In genomic region chr13:62877247-62877646, GRCm38 (mm10) we compare ENCODE assay signal across 17 mouse cellular contexts. TPM values are rescaled to one million over a fixed set of nuclear protein-coding genes. Genes with fewer than 3 reads are reported as not detected.
DNase-seq lines count a peak whose midpoint lies in the region; ATAC-seq and TF ChIP-seq lines count a peak whose summit lies in the region.
"Had no signal": no experiment of that assay in that cellular context is flagged by ENCODE, and none has a peak within 500 bp of the region (broad histone marks: within the 10 kb centered on the region; RNA-seq: fewer than 3 reads in every experiment).

No protein-coding gene starts in this region.

- H3K36me3 ChIP-seq in heart, embryonic 12.5 days, result no peaks in the 10 kb centered on the region
- no peaks in the 10 kb centered on the region for H3K36me3 ChIP-seq in intestine, embryonic 16.5 days (ENCODE audit: control insufficient read depth, insufficient read depth, low read length)
- no peaks in the 10 kb centered on the region for H3K36me3 ChIP-seq in lung, postnatal 0 days (ENCODE audit: insufficient read depth, low read length)
- H3K36me3 ChIP-seq: neural tube, embryonic 13.5 days had no signal

- no peak for TF ChIP-seq CTCF in lung, adult 2 months (IDR thresholded peaks at IDR 0.05; ENCODE audit: insufficient read depth, low read length)
- TF ChIP-seq CTCF in lung, postnatal 0 days (IDR thresholded peaks at IDR 0.05), result no peak

- H3K27ac ChIP-seq in heart, embryonic 12.5 days (ENCODE audit: poor library complexity, severe bottlenecking), result no peak overlapping the region
- H3K27ac ChIP-seq in intestine, embryonic 16.5 days (ENCODE audit: low read length), result no peak overlapping the region
- H3K27ac ChIP-seq in lung, postnatal 0 days (ENCODE audit: low read length), result no peak overlapping the region
- H3K27ac ChIP-seq: neural tube, embryonic 13.5 days had no signal

- peak overlapping the region; percentile 14; the same call in 1 of the 2 replicates for H3K4me2 ChIP-seq in heart, embryonic 12.5 days
- 0 out of 2 replicates have a peak overlapping the region, but pooled peaks have one; percentile 5 for H3K4me2 ChIP-seq in intestine, embryonic 16.5 days (ENCODE audit: low read depth, low read length)
- H3K4me2 ChIP-seq in lung, postnatal 0 days (replicated peaks; ENCODE audit: low read depth, low read length), result no peak overlapping the region
- H3K4me2 ChIP-seq: neural tube, embryonic 13.5 days had no signal

- TF ChIP-seq POLR2A in lung, adult 2 months (IDR thresholded peaks at IDR 0.05; ENCODE audit: borderline replicate concordance, extremely low read depth, low read depth, low read length), result no peak

- no peaks in the 10 kb centered on the region for H3K27me3 ChIP-seq in heart, embryonic 12.5 days (replicated peaks)
- H3K27me3 ChIP-seq in intestine, embryonic 16.5 days (replicated peaks; ENCODE audit: control insufficient read depth, insufficient read depth, low read length), result no peaks in the 10 kb centered on the region
- no peaks in the 10 kb centered on the region for H3K27me3 ChIP-seq in lung, postnatal 0 days (replicated peaks; ENCODE audit: insufficient read depth, low read length)
- H3K27me3 ChIP-seq: neural tube, embryonic 13.5 days had no signal

- H3K9ac ChIP-seq in heart, embryonic 12.5 days, result no peak overlapping the region
- no peak overlapping the region for H3K9ac ChIP-seq in intestine, embryonic 16.5 days (ENCODE audit: low read depth, low read length)
- H3K9ac ChIP-seq in lung, postnatal 0 days (replicated peaks; ENCODE audit: low read depth), result no peak overlapping the region
- H3K9ac ChIP-seq: neural tube, embryonic 13.5 days had no signal

- WGBS in heart, embryonic 12.5 days, result 13% methylated on average over 5 of the region's 5 CpGs
- 31% methylated on average over 5 of the region's 5 CpGs for WGBS in lung, adult 2 months
- WGBS in intestine, embryonic 16.5 days, result 11% methylated on average over 5 of the region's 5 CpGs
- WGBS in lung, postnatal 0 days, result 19% methylated on average over 5 of the region's 5 CpGs

- no peak overlapping the region for H3K4me3 ChIP-seq in heart, embryonic 12.5 days
- no peak overlapping the region for H3K4me3 ChIP-seq in lung, adult 2 months (replicated peaks; ENCODE audit: extremely low read depth, low read depth, low read length)
- H3K4me3 ChIP-seq in intestine, embryonic 16.5 days (ENCODE audit: low read length), result no peak overlapping the region
- no peak overlapping the region for H3K4me3 ChIP-seq in lung, postnatal 0 days (ENCODE audit: low read depth, low read length)
- H3K4me3 ChIP-seq: neural tube, embryonic 13.5 days had no signal

- no peak for DNase-seq in heart, adult 8-10 months (ENCODE audit: low spot score)
- DNase-seq in lung, adult 18-20 months, result peak; percentile 29 to 45
- DNase-seq in lung, adult 2 months, result no peak
- no peak for DNase-seq in lung, postnatal 0 days (ENCODE audit: low spot score)
- no peak for DNase-seq in spleen, adult 12 weeks (ENCODE audit: low spot score)
- no peak for DNase-seq in ovary, postnatal 14 days (ENCODE audit: low spot score)
- DNase-seq: cerebellum, adult 11 months; layer of hippocampus, adult 9-11 months; retina, postnatal 1 day; spleen, adult 18-20 months had no signal

- ATAC-seq in heart, embryonic 12.5 days (ENCODE audit: insufficient number of reproducible peaks, low FRiP score), result no peak
- ATAC-seq in intestine, embryonic 16.5 days, result peak; percentile 88
- 0 out of 2 replicates have a peak, but pooled peaks have one; percentile 32 for ATAC-seq in lung, postnatal 0 days
- ATAC-seq: midbrain, embryonic 16.5 days had no signal

- H3K9me3 ChIP-seq in heart, embryonic 12.5 days (replicated peaks), result no peaks in the 10 kb centered on the region
- no peaks in the 10 kb centered on the region for H3K9me3 ChIP-seq in intestine, embryonic 16.5 days (ENCODE audit: control insufficient read depth, low read length)
- no peaks in the 10 kb centered on the region for H3K9me3 ChIP-seq in lung, postnatal 0 days (ENCODE audit: low read length)
- H3K9me3 ChIP-seq: neural tube, embryonic 13.5 days had no signal

- TF ChIP-seq EP300 in lung, postnatal 0 days (IDR thresholded peaks at IDR 0.05), result no peak

- H3K4me1 ChIP-seq in heart, embryonic 12.5 days (replicated peaks), result 0 out of 2 replicates have a peak, but pooled peaks cover 5% of the 10 kb centered on the region
- H3K4me1 ChIP-seq in lung, adult 2 months (ENCODE audit: control insufficient read depth, insufficient read depth, low read length), result no peaks in the 10 kb centered on the region
- H3K4me1 ChIP-seq in intestine, embryonic 16.5 days (ENCODE audit: control insufficient read depth, insufficient read depth, low read length), result 0 out of 2 replicates have a peak, but pooled peaks cover 2% of the 10 kb centered on the region
- H3K4me1 ChIP-seq in lung, postnatal 0 days (ENCODE audit: insufficient read depth, low read depth, low read length), result no peaks in the 10 kb centered on the region

RNA-seq across cellular contexts. Expression of gene Fbp1, which starts 10.8 kb away (rescaled TPM):
- 0.22 TPM in 1 of 2 replicates, not detected in the other for polyA plus RNA-seq in heart, embryonic 12.5 days (2016; fragmentation: Nextera tagmentation; extraction: Ambion mirVana)
- total RNA-seq in heart, adult 8-10 months (2022), result not detected
- 1.1 and 2.1 TPM in 2 replicates for polyA plus RNA-seq in lung, adult 2 months (2012; rRNA removed)
- polyA plus RNA-seq in intestine, embryonic 16.5 days (2015; fragmentation: Nextera tagmentation; extraction: Ambion mirVana), result 6.3 and 12.4 TPM in 2 replicates
- 1.1 and 2.4 TPM in 2 replicates for polyA plus RNA-seq in lung, postnatal 0 days (2015; fragmentation: Nextera tagmentation; extraction: Ambion mirVana)
- polyA plus RNA-seq: midbrain, embryonic 16.5 days had no signal

RNA-seq across cellular contexts. Expression of gene Fbp2, which starts 19.0 kb away (rescaled TPM):
- 0.20 TPM in 1 of 2 replicates, not detected in the other for polyA plus RNA-seq in heart, embryonic 12.5 days (2016; fragmentation: Nextera tagmentation; extraction: Ambion mirVana)
- 10 to 100 TPM; 22.4 to 35.1 (median 26.2) TPM for total RNA-seq in heart, adult 8-10 months (2022)
- 2.3 and 7.2 TPM in 2 replicates for polyA plus RNA-seq in lung, adult 2 months (2012; rRNA removed)
- polyA plus RNA-seq in intestine, embryonic 16.5 days (2015; fragmentation: Nextera tagmentation; extraction: Ambion mirVana), result 406 and 487 TPM in 2 replicates
- 1.2 and 2.7 TPM in 2 replicates for polyA plus RNA-seq in lung, postnatal 0 days (2015; fragmentation: Nextera tagmentation; extraction: Ambion mirVana)
- total RNA-seq: common myeloid progenitor, adult 5-6 weeks; hematopoietic stem cell, adult 5-6 weeks; left cerebral cortex, postnatal 25 days had no signal

Comparison
In these comparisons a context has a peak if more than half of its experiments do, and no peak if none do; other contexts are left out.
1. DNase-seq: peak in lung, adult 18-20 months (2 of 2); none in heart, adult 8-10 months (single experiment), lung, adult 2 months (single experiment), lung, postnatal 0 days (single experiment), spleen, adult 12 weeks (single experiment) and ovary, postnatal 14 days (single experiment).
2. RNA of gene Fbp2, which starts 19.0 kb away (polyA plus RNA-seq): 406 to 487 TPM in intestine, embryonic 16.5 days; 2.3 to 7.2 TPM in lung, adult 2 months, 1.2 to 2.7 TPM in lung, postnatal 0 days and 0.20 TPM in heart, embryonic 12.5 days; every median in the first group is over 10 times any median in the second.